Mouse (Mus musculus): ENCODE measurements at regions not wholly inside any gene's neighbourhood (a gene's known extent, or its start where the extent isn't known, plus 50 kb on each side); places are given as distances from the start of the nearest gene placed in this dataset.

DNA sequence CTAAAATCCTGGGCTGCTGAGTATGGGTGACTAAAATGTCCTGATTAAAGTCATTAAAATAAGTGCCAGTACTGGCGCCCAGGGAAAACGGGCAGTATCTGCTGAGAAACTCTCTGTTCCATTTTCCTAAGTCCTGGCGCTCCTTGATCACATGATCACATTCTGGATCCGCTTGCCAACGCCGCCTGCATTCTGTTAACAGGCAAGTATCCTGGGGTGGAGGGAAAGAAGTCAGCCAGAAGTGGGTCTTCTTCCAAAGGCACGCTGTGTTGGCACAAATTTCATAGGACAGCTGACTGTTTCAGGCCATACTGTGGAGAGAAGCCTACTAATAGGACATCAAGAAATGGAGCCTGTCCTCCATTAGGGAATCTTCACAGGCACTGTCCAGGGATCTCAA is 52.0 kb upstream of the Akirin2 start:
- DNase-seq (ENCODE audit: extremely low read depth) = no peak
- H3K9ac ChIP-seq (ENCODE audit: insufficient read depth, low read depth) = no peak overlapping the region
- peaks cover 0 to 9% of the 10 kb centered on the region in 2 experiments; a peak in 2 of 4 replicates for H3K4me1 ChIP-seq (ENCODE audit: control insufficient read depth in 1 of 2, insufficient read depth in 2 of 2)
- in situ Hi-C loops (cut with MboI; ENCODE audit: low pct_ligation_motif_present, low pct_unique_long_range_greater_than_20kb, low sequenced_read_pairs) = no loop called here
- H3K79me2 ChIP-seq (replicated peaks; ENCODE audit: control insufficient read depth, extremely low read depth, insufficient read depth, poor library complexity, severe bottlenecking) = no peaks in the 10 kb centered on the region
- no peak overlapping the region for H3K27ac ChIP-seq (ENCODE audit: insufficient read depth, low read depth)
- no peak for TF ChIP-seq ZKSCAN1 (IDR thresholded peaks at IDR 0.05; ENCODE audit: borderline replicate concordance, low read depth, low read length)
- no peak for TF ChIP-seq ZMIZ1 (IDR thresholded peaks at IDR 0.05; ENCODE audit: low read depth, low read length)
- no peak for TF ChIP-seq MEF2A (IDR thresholded peaks at IDR 0.05; ENCODE audit: borderline replicate concordance, low read depth, low read length)
- no peak for TF ChIP-seq RCOR1 (conservative IDR thresholded peaks at IDR 0.05; ENCODE audit: low read depth, low read length)
- TF ChIP-seq USF1 (IDR thresholded peaks at IDR 0.05; ENCODE audit: low read depth, low read length) = no peak
- no peak for TF ChIP-seq GABPA (IDR thresholded peaks at IDR 0.05; ENCODE audit: insufficient replicate concordance, low read depth, low read length)
- TF ChIP-seq ZNF384 (IDR thresholded peaks at IDR 0.05; ENCODE audit: low read depth, low read length) = no peak
- no peak for TF ChIP-seq RAD21 (IDR thresholded peaks at IDR 0.05; ENCODE audit: low read depth, low read length)
- TF ChIP-seq ETS1 (conservative IDR thresholded peaks at IDR 0.05; ENCODE audit: low read depth, low read length) = no peak
- no peak for TF ChIP-seq ELF1 (IDR thresholded peaks at IDR 0.05; ENCODE audit: low read depth, low read length)
- H3K9me3 ChIP-seq (replicated peaks; ENCODE audit: low read length) = peaks cover 4% of the 10 kb centered on the region
- no peaks in the 10 kb centered on the region for H3K27me3 ChIP-seq (replicated peaks)
- no peak overlapping the region for H3K4me3 ChIP-seq (replicated peaks in 1 of 3; ENCODE audit: low read depth in 2 of 3, low read length in 2 of 3, poor library complexity in 1 of 3)
- no peaks in the 10 kb centered on the region for H3K36me3 ChIP-seq (replicated peaks in 1 of 2; ENCODE audit: control insufficient read depth in 1 of 2, insufficient read depth in 1 of 2, low read length in 1 of 2)
- H3K4me2 ChIP-seq (ENCODE audit: insufficient read depth, low read depth, poor library complexity, severe bottlenecking) = no peak overlapping the region
- dilution Hi-C loops (cut with MboI; ENCODE audit: extremely low pct_ligation_motif_present, extremely low pct_unique_long_range_greater_than_20kb, low sequenced_read_pairs) = no loop called here

DNA sequence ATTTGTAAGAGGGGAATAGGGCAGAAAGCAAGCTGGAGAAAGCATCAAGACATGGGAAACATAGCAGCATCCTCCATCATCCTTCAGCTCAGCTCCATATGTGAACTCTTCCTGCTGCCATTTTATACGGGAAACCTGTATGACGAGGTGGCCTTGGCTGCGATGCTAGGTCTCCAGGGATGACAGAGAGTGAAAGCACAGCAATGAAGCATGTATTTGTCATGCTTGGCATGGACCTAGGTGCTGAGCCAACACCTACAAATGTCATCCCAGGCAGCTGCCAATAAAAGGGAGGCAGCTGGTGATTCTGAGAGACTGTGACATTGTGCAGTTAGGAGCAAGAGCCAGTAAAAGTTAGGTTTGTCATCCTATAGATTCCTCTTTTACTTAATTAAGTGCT is 51.0 kb upstream of the Akirin2 start:
- in situ Hi-C loops (cut with MboI; ENCODE audit: low pct_ligation_motif_present, low pct_unique_long_range_greater_than_20kb, low sequenced_read_pairs) = no loop called here
- no peak overlapping the region for H3K4me3 ChIP-seq (replicated peaks in 1 of 3; ENCODE audit: low read depth in 2 of 3, low read length in 2 of 3, poor library complexity in 1 of 3)
- H3K9me3 ChIP-seq (replicated peaks; ENCODE audit: low read length) = peaks cover 4% of the 10 kb centered on the region
- H3K4me1 ChIP-seq (ENCODE audit: control insufficient read depth in 1 of 2, insufficient read depth in 2 of 2) = peaks cover 0 to 5% of the 10 kb centered on the region in 2 experiments; a peak in 2 of 4 replicates
- no peak overlapping the region for H3K9ac ChIP-seq (ENCODE audit: insufficient read depth, low read depth)
- no peak for DNase-seq (ENCODE audit: extremely low read depth)
- no peak for TF ChIP-seq ZC3H11A (IDR thresholded peaks at IDR 0.05; ENCODE audit: low read depth, low read length)
- no peak for TF ChIP-seq NELFE (IDR thresholded peaks at IDR 0.05; ENCODE audit: low read depth, low read length)
- TF ChIP-seq USF1 (IDR thresholded peaks at IDR 0.05; ENCODE audit: low read depth, low read length) = no peak
- no peak for TF ChIP-seq RCOR1 (conservative IDR thresholded peaks at IDR 0.05; ENCODE audit: low read depth, low read length)
- no peak for TF ChIP-seq ETS1 (conservative IDR thresholded peaks at IDR 0.05; ENCODE audit: low read depth, low read length)
- TF ChIP-seq HCFC1 (IDR thresholded peaks at IDR 0.05; ENCODE audit: low read depth, low read length) = no peak
- no peak for TF ChIP-seq ZNF384 (IDR thresholded peaks at IDR 0.05; ENCODE audit: low read depth, low read length)
- no peak for TF ChIP-seq TCF12 (IDR thresholded peaks at IDR 0.05; ENCODE audit: low read depth, low read length)
- no peak for TF ChIP-seq ZMIZ1 (IDR thresholded peaks at IDR 0.05; ENCODE audit: low read depth, low read length)
- TF ChIP-seq MYC (IDR thresholded peaks at IDR 0.05; ENCODE audit: low read depth, low read length) = no peak
- no peak for TF ChIP-seq POLR2AphosphoS2 (IDR thresholded peaks at IDR 0.05; ENCODE audit: low read depth, low read length)
- no peak for TF ChIP-seq UBTF (IDR thresholded peaks at IDR 0.05; ENCODE audit: low read depth, low read length)
- no peak for TF ChIP-seq SIN3A (IDR thresholded peaks at IDR 0.05; ENCODE audit: low read length)
- TF ChIP-seq ELF1 (IDR thresholded peaks at IDR 0.05; ENCODE audit: low read depth, low read length) = no peak
- TF ChIP-seq MAFK (IDR thresholded peaks at IDR 0.05; ENCODE audit: insufficient replicate concordance, low read length) = no peak
- TF ChIP-seq SMC3 (IDR thresholded peaks at IDR 0.05; ENCODE audit: low read depth, low read length) = no peak
- TF ChIP-seq KAT2A (IDR thresholded peaks at IDR 0.05; ENCODE audit: insufficient replicate concordance, low read length) = no peak
- TF ChIP-seq JUN (IDR thresholded peaks at IDR 0.05; ENCODE audit: insufficient read depth, low read depth, low read length) = no peak
- TF ChIP-seq CHD1 (IDR thresholded peaks at IDR 0.05; ENCODE audit: low read depth, low read length) = no peak
- H3K36me3 ChIP-seq (replicated peaks in 1 of 2; ENCODE audit: control insufficient read depth in 1 of 2, insufficient read depth in 1 of 2, low read length in 1 of 2) = no peaks in the 10 kb centered on the region
- H3K27me3 ChIP-seq (replicated peaks) = no peaks in the 10 kb centered on the region
- dilution Hi-C loops (cut with MboI; ENCODE audit: extremely low pct_ligation_motif_present, extremely low pct_unique_long_range_greater_than_20kb, low sequenced_read_pairs) = no loop called here
- H3K27ac ChIP-seq (ENCODE audit: insufficient read depth, low read depth) = no peak overlapping the region
- no peak overlapping the region for H3K4me2 ChIP-seq (ENCODE audit: insufficient read depth, low read depth, poor library complexity, severe bottlenecking)
- H3K79me2 ChIP-seq (replicated peaks; ENCODE audit: control insufficient read depth, extremely low read depth, insufficient read depth, poor library complexity, severe bottlenecking) = no peaks in the 10 kb centered on the region

All from CH12.LX (cell line).